Mouse (Mus musculus) CD4-positive, CD25-positive, alpha-beta regulatory T cell (primary cell): Measurements from ENCODE around the gene Lpar4. TPM values are rescaled to one million over a fixed set of nuclear protein-coding genes. Genes with fewer than 3 reads are reported as not detected.

Experiments used
- polyA plus RNA-seq: library from polyadenylated mRNA; unstranded; fragments of 100-300 nt; shearing (Covaris generic); gene quantifications from one replicate; pipeline ENCODE4 v1.2.1, GENCODE M21; 2017

Gene Lpar4
- polyA plus RNA-seq = not detected

DNA sequence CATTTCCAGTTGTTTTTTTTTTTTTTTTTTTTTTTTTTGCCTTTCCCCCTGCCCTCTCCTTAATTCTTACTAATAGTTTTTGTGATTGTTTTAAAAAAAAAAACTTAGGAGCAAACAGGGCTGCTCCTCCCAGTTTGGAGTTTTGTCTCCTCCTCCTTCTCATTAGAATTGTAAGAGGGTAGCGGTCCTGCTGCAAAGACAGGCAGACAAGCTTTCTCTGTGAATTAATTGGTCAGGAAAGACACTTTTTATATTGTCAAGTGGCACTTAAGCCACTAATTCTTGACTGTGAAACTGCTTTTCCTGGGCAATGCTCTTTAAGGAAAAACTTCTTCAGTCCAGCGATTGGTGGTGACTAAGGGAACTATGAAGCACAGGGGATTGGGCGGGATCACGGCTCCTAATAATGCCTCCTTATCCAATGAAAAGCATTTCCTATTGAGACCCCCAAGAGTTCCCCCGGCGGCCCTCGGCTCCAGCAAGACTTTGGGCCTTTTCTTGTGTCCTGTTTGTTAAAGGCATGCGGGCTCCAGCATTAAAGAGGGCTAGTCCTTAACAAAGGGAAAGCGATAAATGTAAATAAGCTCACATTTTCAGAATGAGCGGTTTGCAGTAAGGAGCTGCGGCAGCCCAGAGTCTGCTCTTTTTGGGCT is at the start of gene Lpar4:
TSS of gene Lpar4 (plus strand) at position 451 of the 653 bp plus-strand sequence.

Other genes with a start within 250 kb of the Lpar4 start
- 0.06 TPM for gene Rtl3, start 80.0 kb upstream of the Lpar4 start, polyA plus RNA-seq
- gene P2ry10, start 167.9 kb downstream of the Lpar4 start, polyA plus RNA-seq = 64.9 TPM
- gene P2ry10b, start 228.3 kb downstream of the Lpar4 start, polyA plus RNA-seq = 8.2 TPM